Mouse (Mus musculus): Measurements from ENCODE around the gene Ehbp1l1.

DNA sequence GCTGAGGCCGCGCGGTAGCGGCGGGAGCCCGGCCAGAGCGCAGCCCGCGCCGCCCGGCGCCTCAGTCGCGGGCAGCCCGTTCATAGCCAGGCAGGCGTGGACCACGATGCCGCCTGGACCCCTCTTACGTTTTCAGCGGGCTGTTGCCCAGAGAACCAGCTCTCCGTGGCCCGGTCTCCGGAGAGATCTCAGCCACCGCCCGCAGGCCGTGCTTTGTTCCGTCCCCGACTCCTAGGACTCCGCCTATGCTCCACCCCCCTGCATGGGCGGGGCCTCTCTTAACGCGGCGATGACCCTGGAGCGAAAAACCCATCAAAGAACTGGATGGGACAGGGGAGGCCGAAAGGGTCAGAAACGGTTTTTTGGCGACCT lies 3.3 kb upstream of the Ehbp1l1 start, which contains the start of gene Fam89b:
- TF ChIP-seq CTCF (IDR thresholded peaks at IDR 0.05; ENCODE audit: control insufficient read depth, insufficient read depth, insufficient replicate concordance, low read depth, low read length) (no peak), POLR2A (IDR thresholded peaks at IDR 0.05; ENCODE audit: control insufficient read depth, low read depth, low read length) (peak; percentile 72)
